Mouse (Mus musculus): ENCODE data around the gene Ap3s2. TPM values are rescaled to one million over a fixed set of nuclear protein-coding genes. Genes with fewer than 3 reads are reported as not detected.

The Ap3s2 gene
- polyA plus RNA-seq, 1 experiment from 2014 or later = 48.9 TPM

Small RNAs within 50 kb of the gene (microRNA-seq; reads per million reads assigned to microRNA genes)
- gene Gm24541 = not detected

Other genes with a start within 250 kb of the Ap3s2 start
- 7.4 and 7.7 TPM in 2 replicates for gene Kif7, start 204.9 kb downstream of the Ap3s2 start, polyA plus RNA-seq (2016; fragmentation: Nextera tagmentation; extraction: Ambion mirVana)
- gene Plin1, start 187.7 kb downstream of the Ap3s2 start, polyA plus RNA-seq (2016; fragmentation: Nextera tagmentation; extraction: Ambion mirVana) = 0.10 TPM in 1 of 2 replicates, not detected in the other
- 7.2 and 8.4 TPM in 2 replicates for gene Pex11a, start 177.5 kb downstream of the Ap3s2 start, polyA plus RNA-seq (2016; fragmentation: Nextera tagmentation; extraction: Ambion mirVana)
- gene Wdr93, start 177.5 kb downstream of the Ap3s2 start, polyA plus RNA-seq (2016; fragmentation: Nextera tagmentation; extraction: Ambion mirVana) = 0.38 and 0.45 TPM in 2 replicates
- 0.11 TPM in 1 of 2 replicates, not detected in the other for gene Mesp1, start 126.9 kb downstream of the Ap3s2 start, polyA plus RNA-seq (2016; fragmentation: Nextera tagmentation; extraction: Ambion mirVana)
- gene Mesp2, start 109.9 kb downstream of the Ap3s2 start, polyA plus RNA-seq (2016; fragmentation: Nextera tagmentation; extraction: Ambion mirVana) = 0.34 and 0.36 TPM in 2 replicates
- gene Anpep, start 59.6 kb downstream of the Ap3s2 start, polyA plus RNA-seq (2016; fragmentation: Nextera tagmentation; extraction: Ambion mirVana) = 5.4 and 6.9 TPM in 2 replicates
- 18.4 and 19.3 TPM in 2 replicates for gene Arpin, start 14.7 kb upstream of the Ap3s2 start, polyA plus RNA-seq (2016; fragmentation: Nextera tagmentation; extraction: Ambion mirVana)
- gene Zfp710, start 104.2 kb upstream of the Ap3s2 start, polyA plus RNA-seq (2016; fragmentation: Nextera tagmentation; extraction: Ambion mirVana) = 21.5 and 25.2 TPM in 2 replicates
- gene Idh2, start 194.7 kb upstream of the Ap3s2 start, polyA plus RNA-seq (2016; fragmentation: Nextera tagmentation; extraction: Ambion mirVana) = 522 and 534 TPM in 2 replicates

Data from embryonic facial prominence, embryonic 10.5 days (tissue).